Mouse (Mus musculus) G1E-ER4 (cell line): ENCODE measurements around the gene Ubqln2. TPM values are rescaled to one million over a fixed set of nuclear protein-coding genes. Genes with fewer than 3 reads are reported as not detected.

Experiments
- GATA1 ChIP-seq: IDR thresholded peaks from one replicate; pipeline ENCODE4 v1.8.0; 2012; ENCODE audit warnings: low read length, inconsistent platforms
- polyA plus RNA-seq: library from polyadenylated mRNA; stranded (reverse); fragments of >175 nt; gene quantifications from 2 replicates; pipeline ENCODE4 v1.2.3, GENCODE M21; 2012

Gene Ubqln2
- polyA plus RNA-seq = 86.9 and 110 TPM in 2 replicates

DNA sequence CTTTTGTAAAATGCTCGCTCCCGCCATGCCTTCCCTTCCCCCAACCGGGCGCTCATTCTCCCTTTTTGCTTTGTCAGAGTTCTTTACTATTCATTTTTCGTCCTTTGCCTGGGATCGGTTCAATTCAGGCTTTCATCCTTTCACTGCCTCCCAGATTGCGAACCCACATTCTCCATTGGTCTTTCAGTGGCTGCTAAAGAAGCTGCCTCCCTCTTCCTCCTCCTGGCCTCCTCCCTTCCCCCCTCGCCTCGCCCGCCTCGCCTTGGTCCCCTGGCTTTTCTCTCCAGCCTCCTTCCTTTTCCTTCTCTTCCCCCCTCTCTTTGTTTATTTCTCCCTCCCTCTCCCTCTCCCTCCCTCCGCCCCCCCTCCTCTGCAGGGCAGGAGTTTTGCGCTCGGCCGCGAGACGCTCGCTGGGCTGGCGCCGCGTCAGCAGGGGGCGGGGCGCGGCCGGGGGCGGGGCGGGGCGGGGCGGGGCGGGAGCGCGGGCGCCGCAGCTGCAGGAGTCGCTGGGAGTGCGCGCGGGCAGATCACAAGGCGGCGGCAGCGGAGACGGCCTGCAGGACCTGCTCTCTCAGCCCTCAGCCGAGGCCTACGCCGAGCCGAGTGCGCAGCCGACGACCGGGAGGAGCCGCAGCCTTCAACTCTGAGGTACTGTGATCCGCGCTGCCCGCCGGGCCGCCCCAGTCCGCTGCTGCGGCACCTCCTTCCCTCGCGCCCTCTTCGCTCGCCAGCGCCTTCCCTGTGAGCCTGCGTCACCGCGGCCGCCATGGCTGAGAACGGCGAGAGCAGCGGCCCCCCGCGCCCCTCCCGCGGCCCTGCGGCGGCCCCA lies at the start of gene Ubqln2:
TSS of gene Ubqln2 (plus strand) at position 540 of the 829 bp plus-strand sequence.
- TF ChIP-seq GATA1 = no peak

GRCm38 (mm10) chrX:153451946-153452345 lies 46.1 kb upstream of the Ubqln2 start:
- no peak for TF ChIP-seq GATA1

- TF ChIP-seq GATA1 = no peak
Observed at GRCm38 (mm10) chrX:153476760-153477248, 21.2 kb upstream of the Ubqln2 start.

DNA sequence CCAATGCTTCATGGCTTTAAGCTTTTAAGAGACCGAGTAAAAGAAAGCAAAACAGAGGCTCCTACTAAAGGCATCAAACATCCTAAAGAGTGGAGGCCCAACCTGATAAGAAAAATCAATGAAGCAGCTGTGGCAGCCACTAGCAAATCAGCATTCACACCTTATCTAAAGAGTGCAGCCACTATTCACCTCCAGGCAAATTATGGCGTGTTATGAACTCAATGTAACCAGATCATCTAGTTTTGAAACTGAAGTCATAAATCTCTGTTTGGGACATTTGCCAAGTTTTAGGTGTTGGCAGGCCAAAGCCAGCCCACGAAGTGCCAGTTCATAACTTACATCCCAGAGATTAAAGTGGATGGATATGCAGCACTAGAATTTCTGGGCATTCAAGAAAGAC lies 5.7 kb upstream of the Ubqln2 start:
- TF ChIP-seq GATA1 = no peak

DNA sequence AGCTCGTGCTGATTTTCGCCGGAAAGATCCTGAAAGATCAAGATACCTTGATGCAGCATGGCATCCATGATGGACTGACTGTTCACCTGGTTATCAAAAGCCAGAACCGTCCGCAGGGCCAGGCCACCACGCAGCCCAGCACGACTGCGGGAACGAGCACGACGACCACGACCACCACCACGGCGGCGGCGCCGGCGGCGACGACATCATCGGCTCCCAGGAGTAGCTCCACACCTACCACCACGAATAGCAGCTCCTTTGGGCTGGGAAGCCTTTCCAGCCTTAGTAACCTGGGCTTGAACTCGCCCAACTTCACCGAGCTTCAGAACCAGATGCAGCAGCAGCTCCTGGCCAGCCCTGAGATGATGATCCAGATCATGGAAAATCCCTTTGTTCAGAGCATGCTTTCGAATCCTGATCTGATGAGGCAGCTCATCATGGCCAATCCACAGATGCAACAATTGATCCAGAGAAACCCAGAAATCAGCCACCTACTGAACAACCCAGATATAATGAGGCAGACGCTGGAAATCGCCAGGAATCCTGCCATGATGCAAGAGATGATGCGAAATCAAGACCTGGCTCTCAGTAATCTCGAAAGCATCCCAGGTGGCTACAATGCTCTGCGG lies 752 bp downstream of the Ubqln2 start:
- no peak for TF ChIP-seq GATA1

DNA sequence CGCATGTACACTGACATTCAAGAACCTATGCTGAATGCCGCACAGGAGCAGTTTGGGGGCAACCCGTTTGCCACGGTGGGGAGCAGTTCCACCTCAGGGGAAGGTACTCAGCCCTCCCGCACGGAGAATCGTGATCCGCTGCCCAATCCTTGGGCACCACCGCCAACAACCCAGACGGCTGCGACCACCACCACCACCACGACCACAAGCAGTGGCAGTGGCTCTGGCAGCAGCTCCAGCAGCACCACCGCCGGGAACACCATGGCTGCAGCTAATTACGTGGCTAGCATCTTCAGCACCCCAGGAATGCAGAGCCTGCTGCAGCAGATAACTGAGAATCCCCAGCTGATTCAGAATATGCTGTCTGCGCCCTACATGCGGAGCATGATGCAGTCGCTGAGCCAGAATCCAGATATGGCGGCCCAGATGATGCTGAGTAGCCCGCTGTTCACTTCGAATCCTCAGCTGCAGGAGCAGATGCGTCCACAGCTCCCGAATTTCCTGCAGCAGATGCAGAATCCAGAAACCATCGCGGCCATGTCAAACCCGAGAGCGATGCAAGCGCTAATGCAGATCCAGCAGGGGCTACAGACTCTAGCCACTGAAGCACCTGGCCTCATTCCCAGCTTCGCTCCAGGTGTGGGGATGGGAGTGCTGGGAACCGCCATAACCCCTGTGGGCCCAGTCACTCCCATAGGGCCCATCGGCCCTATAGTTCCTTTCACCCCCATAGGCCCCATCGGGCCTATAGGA lies 1.4 kb downstream of the Ubqln2 start:
- TF ChIP-seq GATA1 = no peak

DNA sequence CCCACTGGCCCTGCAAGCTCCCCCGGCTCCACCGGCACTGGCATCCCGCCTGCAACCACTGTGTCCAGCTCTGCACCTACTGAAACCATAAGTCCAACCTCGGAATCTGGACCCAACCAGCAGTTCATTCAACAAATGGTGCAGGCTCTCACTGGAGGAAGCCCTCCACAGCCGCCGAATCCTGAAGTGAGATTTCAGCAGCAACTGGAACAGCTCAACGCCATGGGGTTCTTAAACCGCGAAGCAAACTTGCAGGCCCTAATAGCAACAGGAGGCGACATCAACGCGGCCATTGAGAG lies 2.0 kb downstream of the Ubqln2 start:
- no peak for TF ChIP-seq GATA1

DNA sequence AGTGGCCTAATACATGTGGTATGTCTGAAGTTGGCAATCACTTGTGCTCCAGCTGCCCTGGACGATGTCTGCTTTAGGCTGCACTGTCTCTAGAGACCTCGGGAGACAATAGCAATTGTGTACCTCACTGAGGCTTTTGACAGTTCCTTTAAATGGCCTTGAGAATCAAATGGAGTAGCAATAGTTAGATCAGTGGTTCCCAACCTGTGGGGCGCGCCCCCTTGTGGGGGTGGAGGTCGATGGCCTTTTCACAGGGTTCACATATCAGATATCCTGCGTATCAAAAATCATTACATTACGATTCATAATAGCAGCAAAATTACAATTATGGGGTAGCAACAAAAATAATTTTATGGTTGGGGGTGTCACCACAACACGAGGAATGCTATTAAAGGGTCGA lies 7.9 kb downstream of the Ubqln2 start:
- no peak for TF ChIP-seq GATA1

DNA sequence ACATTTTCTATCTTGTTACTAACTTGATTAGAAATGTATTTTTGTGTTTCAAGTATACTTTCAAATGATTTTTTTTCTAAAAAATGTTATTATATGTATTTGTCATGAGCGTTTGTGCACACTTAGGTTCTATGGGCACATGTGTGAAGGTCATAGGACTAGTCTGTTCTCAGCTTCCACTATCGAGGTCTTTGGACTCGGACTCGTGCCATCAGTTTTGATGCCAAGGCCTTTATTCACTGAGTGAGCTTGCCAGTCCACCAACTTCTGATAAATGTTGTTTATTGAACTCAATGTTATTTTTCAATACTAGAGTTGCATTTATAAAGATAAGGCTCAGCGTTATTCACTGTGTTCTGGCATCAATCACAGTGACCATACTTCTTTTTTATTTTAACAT lies 17.5 kb downstream of the Ubqln2 start:
- no peak for TF ChIP-seq GATA1

GRCm38 (mm10) chrX:153528399-153528798 lies 30.4 kb downstream of the Ubqln2 start:
- no peak for TF ChIP-seq GATA1

Other genes with a start within 250 kb of the Ubqln2 start
- gene Cypt3, start 60.4 kb downstream of the Ubqln2 start, polyA plus RNA-seq = not detected in 2 replicates
- gene Kctd12b, start 198.2 kb downstream of the Ubqln2 start, polyA plus RNA-seq = not detected in 2 replicates
- gene Nbdy, start 225.4 kb downstream of the Ubqln2 start, polyA plus RNA-seq = 52.4 and 76.7 TPM in 2 replicates